Comparison of ENCODE assay signal across 10 mouse cellular contexts in the genomic region with DNA sequence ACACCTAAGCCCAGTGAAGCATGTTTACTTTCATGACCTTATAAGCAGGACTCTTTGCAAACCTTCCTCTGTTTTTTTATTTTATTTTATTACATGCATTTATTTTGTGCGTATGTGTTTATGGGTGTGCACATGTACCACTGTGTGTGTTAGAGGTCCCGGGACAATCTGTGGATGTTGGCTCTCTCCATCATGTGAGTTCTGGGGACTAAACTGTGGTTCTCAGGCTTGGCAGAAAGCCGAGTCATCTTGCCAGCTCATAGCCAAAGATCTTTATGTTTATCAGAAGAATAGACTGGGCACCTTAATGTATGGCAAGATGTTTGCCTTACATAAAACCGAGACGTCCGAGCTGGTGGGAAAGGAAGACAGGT. TPM values are rescaled to one million over a fixed set of nuclear protein-coding genes. Genes with fewer than 3 reads are reported as not detected.
DNase-seq lines count a peak whose midpoint lies in the region; ATAC-seq and TF ChIP-seq lines count a peak whose summit lies in the region.
"Had no signal": no experiment of that assay in that cellular context is flagged by ENCODE, and none has a peak within 500 bp of the region (broad histone marks: within the 10 kb centered on the region; RNA-seq: fewer than 3 reads in every experiment).

No protein-coding gene starts in this region.

- peaks cover 29% of the 10 kb centered on the region for H3K4me1 ChIP-seq in heart, embryonic 10.5 days
- H3K4me1 ChIP-seq in liver, embryonic 13.5 days (replicated peaks): peaks cover 5% of the 10 kb centered on the region; the same call in 1 of the 2 replicates
- H3K4me1 ChIP-seq in liver, embryonic 11.5 days (replicated peaks; ENCODE audit: control insufficient read depth, insufficient read depth, low read length): peaks cover 16% of the 10 kb centered on the region
- H3K4me1 ChIP-seq in forebrain, embryonic 14.5 days (ENCODE audit: control insufficient read depth, insufficient read depth, low read length): peaks cover 23% of the 10 kb centered on the region
- 0 out of 2 replicates have a peak, but pooled peaks cover 7% of the 10 kb centered on the region for H3K4me1 ChIP-seq in midbrain, postnatal 0 days (ENCODE audit: insufficient read depth, low read length)

- intact Hi-C loops in heart, postnatal 36 days (cut with DNase I): no loop called here

- DNase-seq in heart, embryonic 10.5 days (ENCODE audit: low spot score): no peak
- DNase-seq in heart, postnatal 36 days: no peak
- no peak for DNase-seq in liver, embryonic 13.5 days
- no peak for DNase-seq in liver, embryonic 11.5 days (ENCODE audit: low spot score)
- peak; percentile 48 for DNase-seq in forebrain, embryonic 14.5 days (ENCODE audit: low spot score)
- peak; percentile 6 for DNase-seq in midbrain, postnatal 0 days (ENCODE audit: low spot score)
- DNase-seq in spleen, postnatal 14 days (ENCODE audit: low spot score in 2 of 2): no peak
- DNase-seq in left cerebral cortex, adult 11 months (ENCODE audit: low spot score): no peak
- DNase-seq: heart, postnatal 14 days; thymus, adult 18-20 months had no signal

- H3K9ac ChIP-seq in liver, embryonic 13.5 days: no peak overlapping the region
- no peak overlapping the region for H3K9ac ChIP-seq in liver, embryonic 11.5 days (ENCODE audit: low read depth, low read length)
- H3K9ac ChIP-seq in forebrain, embryonic 14.5 days (ENCODE audit: low read length): no peak overlapping the region
- H3K9ac ChIP-seq in midbrain, postnatal 0 days (replicated peaks; ENCODE audit: low read length, poor library complexity, severe bottlenecking): no peak overlapping the region

- H3K36me3 ChIP-seq in heart, embryonic 10.5 days: no peaks in the 10 kb centered on the region
- H3K36me3 ChIP-seq in liver, embryonic 13.5 days: no peaks in the 10 kb centered on the region
- no peaks in the 10 kb centered on the region for H3K36me3 ChIP-seq in liver, embryonic 11.5 days (ENCODE audit: control insufficient read depth, insufficient read depth, low read length)
- H3K36me3 ChIP-seq in forebrain, embryonic 14.5 days (ENCODE audit: control insufficient read depth, insufficient read depth, low read length): no peaks in the 10 kb centered on the region
- no peaks in the 10 kb centered on the region for H3K36me3 ChIP-seq in midbrain, postnatal 0 days (ENCODE audit: insufficient read depth, low read length)

- H3K4me3 ChIP-seq in heart, embryonic 10.5 days: no peak overlapping the region
- no peak overlapping the region for H3K4me3 ChIP-seq in liver, embryonic 13.5 days (replicated peaks)
- no peak overlapping the region for H3K4me3 ChIP-seq in liver, embryonic 11.5 days (ENCODE audit: low read depth, low read length)
- H3K4me3 ChIP-seq in forebrain, embryonic 14.5 days (ENCODE audit: low read depth, low read length): no peak overlapping the region
- no peak overlapping the region for H3K4me3 ChIP-seq in midbrain, postnatal 0 days (ENCODE audit: low read depth, low read length)

- WGBS in heart, embryonic 10.5 days: 54% methylated on average over 6 of the region's 6 CpGs
- 29% methylated on average over 6 of the region's 6 CpGs for WGBS in liver, embryonic 13.5 days (ENCODE audit: insufficient replicate concordance)
- WGBS in liver, embryonic 11.5 days: 43% methylated on average over 6 of the region's 6 CpGs
- 32% methylated on average over 6 of the region's 6 CpGs for WGBS in forebrain, embryonic 14.5 days
- WGBS in midbrain, postnatal 0 days: 44% methylated on average over 6 of the region's 6 CpGs

- no peak for TF ChIP-seq CTCF in midbrain, postnatal 0 days (IDR thresholded peaks at IDR 0.05)

- no peaks in the 10 kb centered on the region for H3K9me3 ChIP-seq in heart, embryonic 10.5 days
- no peaks in the 10 kb centered on the region for H3K9me3 ChIP-seq in liver, embryonic 13.5 days (replicated peaks)
- H3K9me3 ChIP-seq in liver, embryonic 11.5 days (ENCODE audit: control insufficient read depth, low read length): no peaks in the 10 kb centered on the region
- H3K9me3 ChIP-seq in forebrain, embryonic 14.5 days (replicated peaks; ENCODE audit: control insufficient read depth, low read length): no peaks in the 10 kb centered on the region
- H3K9me3 ChIP-seq in midbrain, postnatal 0 days (ENCODE audit: low read length): no peaks in the 10 kb centered on the region

- peak overlapping the region; percentile 82 for H3K27ac ChIP-seq in heart, embryonic 10.5 days
- 0 out of 2 replicates have a peak overlapping the region, but pooled peaks have one; percentile 39 for H3K27ac ChIP-seq in liver, embryonic 13.5 days
- no peak overlapping the region for H3K27ac ChIP-seq in liver, embryonic 11.5 days (ENCODE audit: low read depth, low read length)
- H3K27ac ChIP-seq in forebrain, embryonic 14.5 days (ENCODE audit: low read depth, low read length): peak overlapping the region; percentile 53; the same call in 1 of the 2 replicates
- H3K27ac ChIP-seq in midbrain, postnatal 0 days (ENCODE audit: low read depth, low read length): no peak overlapping the region

- ATAC-seq in liver, embryonic 13.5 days (ENCODE audit: low read depth): no peak
- no peak for ATAC-seq in liver, embryonic 11.5 days (replicated peaks; ENCODE audit: low FRiP score)
- ATAC-seq in forebrain, embryonic 14.5 days: peak; percentile 43
- ATAC-seq in midbrain, postnatal 0 days (ENCODE audit: low FRiP score): no peak

- H3K4me2 ChIP-seq in liver, embryonic 13.5 days: no peak overlapping the region
- no peak overlapping the region for H3K4me2 ChIP-seq in liver, embryonic 11.5 days
- H3K4me2 ChIP-seq in forebrain, embryonic 14.5 days (ENCODE audit: low read length): peak overlapping the region; percentile 34; the same call in 1 of the 2 replicates
- no peak overlapping the region for H3K4me2 ChIP-seq in midbrain, postnatal 0 days (ENCODE audit: low read depth, low read length, poor library complexity, severe bottlenecking)

- H3K27me3 ChIP-seq in heart, embryonic 10.5 days (ENCODE audit: insufficient read depth, poor library complexity, severe bottlenecking): peaks cover 4% of the 10 kb centered on the region; the same call in 1 of the 2 replicates
- no peaks in the 10 kb centered on the region for H3K27me3 ChIP-seq in liver, embryonic 13.5 days
- H3K27me3 ChIP-seq in liver, embryonic 11.5 days (replicated peaks; ENCODE audit: control insufficient read depth, insufficient read depth, low read length): no peaks in the 10 kb centered on the region
- H3K27me3 ChIP-seq in forebrain, embryonic 14.5 days (replicated peaks; ENCODE audit: control insufficient read depth, insufficient read depth, low read length): no peaks in the 10 kb centered on the region
- H3K27me3 ChIP-seq in midbrain, postnatal 0 days (ENCODE audit: insufficient read depth, low read length): no peaks in the 10 kb centered on the region

RNA-seq across cellular contexts. Expression of a gene that starts 27.8 kb away (rescaled TPM):
- polyA plus RNA-seq in heart, embryonic 10.5 days (2016; fragmentation: Nextera tagmentation; extraction: Ambion mirVana): 12.7 and 17.0 TPM in 2 replicates
- total RNA-seq in heart, postnatal 36 days (2021): 10 to 100 TPM; 18.9 to 24.0 TPM
- polyA plus RNA-seq in liver, embryonic 13.5 days (2015; fragmentation: Nextera tagmentation; extraction: Ambion mirVana): 2.8 and 3.2 TPM in 2 replicates
- polyA plus RNA-seq in liver, embryonic 11.5 days (2014; fragmentation: Nextera tagmentation; extraction: Ambion mirVana): 9.8 and 10.2 TPM in 2 replicates
- polyA plus RNA-seq in forebrain, embryonic 14.5 days (2014; fragmentation: Nextera tagmentation; extraction: Ambion mirVana): 4.4 and 5.2 TPM in 2 replicates
- total RNA-seq in midbrain, postnatal 0 days (2014; rRNA removed): 33.3 and 38.7 TPM in 2 replicates
- 4.7 and 4.9 TPM in 2 replicates for polyA plus RNA-seq in midbrain, postnatal 0 days (2015; fragmentation: Nextera tagmentation; extraction: Ambion mirVana)

Comparison
In these comparisons a context has a peak if more than half of its experiments do, and no peak if none do; other contexts are left out.
1. H3K27ac ChIP-seq: peak in heart, embryonic 10.5 days (single experiment), liver, embryonic 13.5 days (single experiment) and forebrain, embryonic 14.5 days (single experiment); none in liver, embryonic 11.5 days (single experiment) and midbrain, postnatal 0 days (single experiment).
2. DNase-seq: peak in forebrain, embryonic 14.5 days (single experiment) and midbrain, postnatal 0 days (single experiment); none in heart, embryonic 10.5 days (single experiment), heart, postnatal 36 days (0 of 2), liver, embryonic 13.5 days (single experiment), liver, embryonic 11.5 days (single experiment), spleen, postnatal 14 days (0 of 2) and left cerebral cortex, adult 11 months (single experiment).